Mouse (Mus musculus) embryonic facial prominence, embryonic 11.5 days (tissue): ENCODE data around the gene Thada. TPM values are rescaled to one million over a fixed set of nuclear protein-coding genes. Genes with fewer than 3 reads are reported as not detected.
"Not testable (repeated sequence)": the region's sequence is repeated elsewhere in the genome, so short reads cannot be mapped to it uniquely, and the experiment has no call there.

ENCODE experiments used
- ATAC-seq: fragments of 200-750 bp; cut with Nextera tagmentation; replicated peaks from 2 replicates; pipeline ENCODE4 v1.8.0; 2017; ENCODE audit warnings: low read depth; ENCODE audit not compliant: insufficient number of reproducible peaks, low FRiP score, low TSS enrichment
- DNase-seq: peaks from one replicate; pipeline ENCODE4 v3.0.0-alpha.2; 2015; ENCODE audit warnings: low spot score
- H3K27ac ChIP-seq: fragments of 300-500 bp; sonication (generic); replicated peaks from 2 replicates; pipeline ENCODE4 v1.5.1; 2014; ENCODE audit warnings: mild to moderate bottlenecking, low read depth, low read length, control low read depth
- H3K27me3 ChIP-seq: fragments of 300-500 bp; sonication (generic); 2 replicates; pipeline ENCODE4 v1.6.1; 2014; ENCODE audit warnings: mild to moderate bottlenecking, low read length, moderate library complexity, mixed read lengths; ENCODE audit not compliant: control insufficient read depth, insufficient read depth
- H3K36me3 ChIP-seq: fragments of 300-500 bp; sonication (generic); replicated peaks from 2 replicates; pipeline ENCODE4 v1.6.1; 2014; ENCODE audit warnings: low read depth, mild to moderate bottlenecking, low read length, moderate library complexity, mixed read lengths; ENCODE audit not compliant: control insufficient read depth, insufficient read depth
- H3K4me1 ChIP-seq: fragments of 300-500 bp; sonication (generic); 2 replicates; pipeline ENCODE4 v1.6.1; 2014; ENCODE audit warnings: low read length, mixed read lengths; ENCODE audit not compliant: control insufficient read depth, insufficient read depth
- H3K4me2 ChIP-seq: fragments of 300-500 bp; sonication (generic); 2 replicates; pipeline ENCODE4 v1.6.1; 2014; ENCODE audit warnings: low read depth, mild to moderate bottlenecking, control low read depth, low read length, moderate library complexity
- H3K4me3 ChIP-seq: fragments of 300-500 bp; sonication (generic); 2 replicates; pipeline ENCODE4 v1.5.1; 2014; ENCODE audit warnings: low read depth, low read length, control low read depth
- H3K9ac ChIP-seq: fragments of 300-500 bp; sonication (generic); replicated peaks from 2 replicates; pipeline ENCODE4 v1.6.1; 2014; ENCODE audit warnings: mild to moderate bottlenecking, control low read depth, low read length
- H3K9me3 ChIP-seq: fragments of 300-500 bp; sonication (generic); replicated peaks from 2 replicates; pipeline ENCODE4 v1.6.1; 2016; ENCODE audit warnings: mild to moderate bottlenecking, low read length, inconsistent platforms, mixed read lengths; ENCODE audit not compliant: control insufficient read depth
- WGBS: fragments of 180-500 bp; shearing (Covaris S2); extraction: QIAGEN DNeasy Blood & Tissue Kit; methylation state at CpG from one replicate; pipeline ENCODE4 v1.1.7; 2014; 5-methylcytosine and 5-hydroxymethylcytosine counted together
- polyA plus RNA-seq: library from polyadenylated mRNA; unstranded; fragments of >200 nt; fragmentation: Nextera tagmentation; extraction: Ambion mirVana; gene quantifications from 2 replicates; pipeline ENCODE4 v1.2.1, GENCODE M21; 2014

The Thada gene
- polyA plus RNA-seq, 1 experiment from 2014 or later, result 8.2 TPM

GRCm38 (mm10) chr17:84226681-84227080 lies 239.3 kb downstream of the Thada start:
- Histone ChIP-seq H3K4me1 (no peaks in the 10 kb centered on the region), H3K36me3 (no peaks in the 10 kb centered on the region), H3K9me3 (no peaks in the 10 kb centered on the region), H3K4me2 (no peak overlapping the region), H3K4me3 (no peak overlapping the region), H3K27ac (no peak overlapping the region), H3K27me3 (no peaks in the 10 kb centered on the region), H3K9ac (no peak overlapping the region)
- ATAC-seq (no peak), DNase-seq (no peak)
- 85% methylated on average over 6 of the region's 6 CpGs for WGBS

GRCm38 (mm10) chr17:84226231-84226630 lies 239.8 kb downstream of the Thada start:
- WGBS, result 66% methylated on average over 5 of the region's 5 CpGs
- H3K36me3 ChIP-seq, result no peaks in the 10 kb centered on the region
- H3K27ac ChIP-seq, result no peak overlapping the region
- no peaks in the 10 kb centered on the region for H3K4me1 ChIP-seq
- no peak overlapping the region for H3K4me3 ChIP-seq
- H3K9me3 ChIP-seq, result no peaks in the 10 kb centered on the region
- no peaks in the 10 kb centered on the region for H3K27me3 ChIP-seq
- H3K9ac ChIP-seq, result no peak overlapping the region
- H3K4me2 ChIP-seq, result no peak overlapping the region
- DNase-seq (no peak), ATAC-seq (no peak)

DNA sequence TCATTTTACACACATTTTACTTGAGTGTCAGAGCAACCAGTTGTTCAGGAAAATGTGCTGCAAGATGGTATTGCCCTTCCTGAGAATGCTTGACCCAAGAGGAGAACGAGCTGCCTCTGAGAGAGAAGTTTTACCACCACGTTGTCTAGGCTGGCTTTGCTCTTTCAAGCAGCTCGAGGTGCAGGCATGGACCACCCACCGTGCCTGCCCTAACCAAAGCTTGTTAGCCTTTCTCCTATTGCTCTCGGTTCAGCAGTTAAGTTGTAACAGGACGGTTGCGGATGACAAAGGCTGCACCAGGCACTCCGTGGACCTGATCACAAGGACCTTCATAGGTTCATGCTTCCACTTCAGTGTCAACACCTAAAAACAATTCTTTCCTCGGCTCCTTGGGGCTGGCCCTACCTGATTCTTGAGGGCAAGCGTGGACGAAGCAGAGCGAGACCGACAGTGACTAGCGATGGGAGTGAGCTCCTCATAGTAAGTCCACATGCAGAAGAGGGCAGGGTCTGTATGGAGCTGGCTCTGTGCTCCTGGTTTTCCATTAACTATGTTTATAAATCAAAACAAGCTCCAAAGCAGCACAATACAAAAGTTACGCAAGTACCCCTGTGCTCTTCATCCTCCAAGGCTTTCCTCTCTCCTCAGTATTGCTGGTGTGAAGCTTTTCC lies 241.7 kb downstream of the Thada start:
- H3K36me3 ChIP-seq, result no peaks in the 10 kb centered on the region
- no peaks in the 10 kb centered on the region for H3K4me1 ChIP-seq
- no peaks in the 10 kb centered on the region for H3K9me3 ChIP-seq
- no peaks in the 10 kb centered on the region for H3K27me3 ChIP-seq
- no peak overlapping the region for H3K9ac ChIP-seq
- ATAC-seq (no peak), DNase-seq (no peak)
- 72% methylated on average over 15 of the region's 15 CpGs for WGBS
- no peak overlapping the region for H3K4me2 ChIP-seq
- H3K4me3 ChIP-seq, result no peak overlapping the region
- H3K27ac ChIP-seq, result no peak overlapping the region

DNA sequence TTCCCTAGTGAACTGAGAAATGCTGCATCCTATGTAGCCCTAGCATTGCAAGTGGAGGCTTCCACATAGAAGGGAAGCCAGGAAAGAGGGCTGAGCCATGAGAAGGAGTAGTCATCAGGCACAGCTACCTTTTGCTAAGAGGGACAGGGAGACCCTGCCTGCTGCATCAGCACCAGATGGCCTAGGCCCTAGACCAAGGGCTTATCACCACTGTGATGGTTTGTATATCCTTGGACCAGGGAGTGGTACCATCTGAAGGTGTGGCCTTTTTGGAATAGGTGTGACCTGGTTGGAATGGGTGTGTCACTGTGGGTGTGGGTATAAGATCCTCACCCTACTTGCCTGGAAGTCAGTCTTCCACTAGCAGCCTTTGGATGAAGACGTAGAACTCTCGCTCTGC lies 247.2 kb downstream of the Thada start:
- not testable (repeated sequence) for H3K4me3 ChIP-seq, H3K9ac ChIP-seq, ATAC-seq, H3K4me2 ChIP-seq, H3K27me3 ChIP-seq, DNase-seq, H3K36me3 ChIP-seq, H3K4me1 ChIP-seq, H3K9me3 ChIP-seq, H3K27ac ChIP-seq
- 98% methylated on average over 2 of the region's 2 CpGs for WGBS

DNA sequence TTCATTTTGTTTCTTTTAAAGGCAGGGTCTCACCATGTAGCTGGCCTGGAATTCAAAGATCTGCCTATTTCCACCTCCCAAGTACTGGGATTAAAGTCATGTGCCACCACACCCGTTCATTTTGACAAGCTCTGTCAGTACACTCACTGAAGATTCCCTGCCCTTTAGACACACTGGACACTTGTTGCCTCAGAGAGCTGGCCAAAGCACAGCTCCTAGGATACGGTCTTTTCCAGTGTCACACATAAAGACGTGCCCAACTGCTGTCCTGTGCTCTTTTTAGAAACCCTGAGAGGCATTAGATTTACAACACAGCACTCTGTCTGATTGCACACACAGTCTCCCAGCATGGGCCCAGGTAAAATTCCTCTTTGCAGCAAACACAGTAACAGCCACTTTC lies 248.3 kb downstream of the Thada start:
- Histone ChIP-seq H3K27ac (no peak overlapping the region), H3K36me3 (no peaks in the 10 kb centered on the region), H3K27me3 (no peaks in the 10 kb centered on the region), H3K4me2 (no peak overlapping the region), H3K9me3 (no peaks in the 10 kb centered on the region), H3K9ac (no peak overlapping the region), H3K4me3 (no peak overlapping the region), H3K4me1 (no peaks in the 10 kb centered on the region)
- 89% methylated on average over 3 of the region's 3 CpGs for WGBS
- ATAC-seq, result no peak
- no peak for DNase-seq

DNA sequence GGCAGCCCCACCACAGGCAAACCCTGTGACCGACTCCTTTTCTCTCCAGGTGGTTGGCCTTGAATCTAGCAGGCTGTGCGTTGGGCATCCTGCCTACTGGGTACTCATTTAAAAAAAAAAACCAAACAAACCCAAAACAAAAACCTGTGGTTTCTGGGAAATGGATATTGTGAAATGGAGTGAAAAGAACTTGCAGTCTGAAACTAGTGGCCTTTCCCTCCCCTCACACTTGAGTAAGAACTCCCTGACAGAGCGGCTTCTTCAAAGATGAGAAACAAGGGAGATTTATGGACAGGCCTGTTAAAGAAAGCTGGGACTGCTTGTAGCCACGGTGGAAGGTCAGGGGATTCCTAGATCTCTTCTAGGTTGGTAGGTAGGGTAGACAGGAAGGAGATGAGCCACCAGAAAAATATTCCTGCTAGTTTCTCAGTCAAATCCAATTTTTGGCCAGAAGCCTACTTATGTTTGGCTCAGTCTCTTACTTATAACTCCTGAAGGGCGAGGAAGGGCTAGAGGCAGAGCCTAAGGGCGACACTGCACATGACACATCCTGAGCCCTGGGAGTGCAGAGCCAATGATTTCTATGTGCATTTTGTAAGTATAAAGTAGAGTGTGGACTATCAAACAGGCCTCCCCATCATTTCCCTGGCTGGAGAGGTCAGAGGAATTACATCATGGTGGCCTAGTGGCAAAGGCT lies 250.6 kb downstream of the Thada start:
- Histone ChIP-seq H3K9ac (no peak overlapping the region), H3K4me3 (no peak overlapping the region), H3K36me3 (no peaks in the 10 kb centered on the region), H3K27ac (no peak overlapping the region), H3K4me1 (no peaks in the 10 kb centered on the region), H3K9me3 (no peaks in the 10 kb centered on the region), H3K4me2 (no peak overlapping the region), H3K27me3 (no peaks in the 10 kb centered on the region)
- 86% methylated on average over 6 of the region's 6 CpGs for WGBS
- no peak for ATAC-seq
- no peak for DNase-seq

DNA sequence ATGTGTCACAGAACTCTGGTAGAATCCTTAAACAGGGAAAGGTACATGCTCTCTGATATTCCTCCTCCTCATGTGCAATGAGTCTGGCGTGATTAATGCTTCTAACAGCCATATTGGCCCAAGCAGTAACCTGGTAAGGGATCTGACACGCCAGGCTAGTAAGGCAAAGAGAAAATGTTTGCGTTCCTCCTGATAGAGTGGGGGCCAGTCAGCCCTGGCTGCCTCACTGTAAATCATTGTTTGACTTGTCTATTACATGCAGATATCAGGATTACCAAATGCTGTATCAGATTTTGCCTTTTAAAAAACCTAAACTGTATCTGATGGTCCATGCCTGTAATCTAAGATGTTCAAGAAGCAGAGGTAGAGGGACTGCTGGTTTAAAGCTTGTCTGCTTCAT lies 252.5 kb downstream of the Thada start:
- no peaks in the 10 kb centered on the region for H3K36me3 ChIP-seq
- no peaks in the 10 kb centered on the region for H3K9me3 ChIP-seq
- no peak overlapping the region for H3K9ac ChIP-seq
- no peak overlapping the region for H3K4me2 ChIP-seq
- H3K27me3 ChIP-seq, result no peaks in the 10 kb centered on the region
- DNase-seq, result no peak
- ATAC-seq, result no peak
- no peaks in the 10 kb centered on the region for H3K4me1 ChIP-seq
- no peak overlapping the region for H3K27ac ChIP-seq
- no peak overlapping the region for H3K4me3 ChIP-seq
- WGBS, result 83% methylated on average over 3 of the region's 3 CpGs

GRCm38 (mm10) chr17:84207611-84208010 lies 258.4 kb downstream of the Thada start:
- Histone ChIP-seq H3K4me1 (no peaks in the 10 kb centered on the region), H3K27ac (no peak overlapping the region), H3K4me2 (no peak overlapping the region), H3K27me3 (no peaks in the 10 kb centered on the region), H3K9ac (no peak overlapping the region), H3K9me3 (no peaks in the 10 kb centered on the region), H3K36me3 (no peaks in the 10 kb centered on the region), H3K4me3 (no peak overlapping the region)
- 90% methylated on average over 3 of the region's 3 CpGs for WGBS
- DNase-seq, result no peak
- no peak for ATAC-seq
